ENCODE assay signal across 9 mouse cellular contexts in the genomic region with DNA sequence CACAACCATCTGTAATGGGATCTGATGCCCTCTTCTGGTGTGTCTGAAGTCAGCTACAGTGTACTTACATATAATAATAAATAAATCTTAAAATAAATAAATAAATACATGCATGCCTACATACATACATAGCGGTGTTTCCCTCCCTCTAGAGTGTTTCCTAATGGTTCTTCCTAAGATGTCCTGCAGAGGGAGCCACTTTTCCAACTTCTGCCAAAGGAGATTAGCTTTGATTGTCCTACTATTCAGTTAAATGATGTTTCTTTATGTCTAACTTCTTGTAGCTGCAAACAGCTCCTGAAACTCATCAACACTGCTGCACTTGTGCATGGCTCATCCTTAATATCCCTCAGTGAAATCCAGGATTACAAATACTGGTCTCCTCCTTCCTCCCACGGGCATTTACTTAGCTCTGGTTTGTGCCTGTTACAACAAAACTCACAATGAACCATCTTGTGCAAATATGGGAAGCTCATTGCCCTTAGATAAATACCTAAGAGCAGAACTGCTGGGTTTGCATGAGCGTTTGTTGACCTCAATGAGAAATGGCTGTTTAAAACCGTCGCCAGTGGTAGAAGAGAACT. TPM values are rescaled to one million over a fixed set of nuclear protein-coding genes. Genes with fewer than 3 reads are reported as not detected.
DNase-seq lines count a peak whose midpoint lies in the region; ATAC-seq and TF ChIP-seq lines count a peak whose summit lies in the region.
"Had no signal": no experiment of that assay in that cellular context is flagged by ENCODE, and none has a peak within 500 bp of the region (broad histone marks: within the 10 kb centered on the region; RNA-seq: fewer than 3 reads in every experiment).

No protein-coding gene starts in this region.

- CTCF ChIA-PET in Patski (lab: Charles Lee) = interaction anchor here (0.6 to 2.1 kb wide), 12 partner anchors 9 to 441 kb away, joined by 3 to 10 read pairs (median 3); no protein-coding TSS in a partner anchor

- no peaks in the 10 kb centered on the region for H3K27me3 ChIP-seq in Patski
- H3K27me3 ChIP-seq in forebrain, embryonic 12.5 days = no peaks in the 10 kb centered on the region
- H3K27me3 ChIP-seq: hindbrain, embryonic 15.5 days had no signal

- no peak overlapping the region for H3K27ac ChIP-seq in forebrain, embryonic 12.5 days
- H3K27ac ChIP-seq: hindbrain, embryonic 15.5 days had no signal

- no peak overlapping the region for H3K4me2 ChIP-seq in forebrain, embryonic 12.5 days
- H3K4me2 ChIP-seq: hindbrain, embryonic 15.5 days had no signal

- POLR2A ChIA-PET in Patski (lab: Charles Lee) = interaction anchor here (1.2 kb wide), 1 partner anchor 122 kb away, joined by 7 read pairs; no protein-coding TSS in a partner anchor

- WGBS in forebrain, embryonic 12.5 days = 87% methylated on average over 5 of the region's 5 CpGs

- DNase-seq in adrenal gland, adult (ENCODE audit: inconsistent age in 2 of 2, low spot score in 1 of 2) = peak; percentile 9 to 77
- DNase-seq in adrenal gland, postnatal 4 days (ENCODE audit: low spot score in 2 of 2) = no peak
- peak; percentile 30 to 37 for DNase-seq in kidney, adult 8-10 months
- DNase-seq in kidney, adult 11 months = no peak
- no peak for DNase-seq in Patski (ENCODE audit: low read depth, low spot score)
- DNase-seq in kidney, postnatal 14 days = peak; percentile 54

- H3K4me3 ChIP-seq in forebrain, embryonic 12.5 days (replicated peaks) = no peak overlapping the region
- H3K4me3 ChIP-seq: hindbrain, embryonic 15.5 days had no signal

- TF ChIP-seq CTCF in Patski (IDR thresholded peaks at IDR 0.05) = peak; percentile 57

- H3K4me1 ChIP-seq in forebrain, embryonic 12.5 days = peaks cover 3% of the 10 kb centered on the region; the same call in 1 of the 2 replicates

- in situ Hi-C loops in Patski (cut with MboI; ENCODE audit: low pct_unique_long_range_greater_than_20kb) = loop anchor here (5.0 to 10.0 kb wide), 3 partner anchors 144 to 418 kb away; no protein-coding TSS in a partner anchor

- ATAC-seq in Patski = no peak
- ATAC-seq in megakaryocyte-erythroid progenitor cell, adult 5-6 weeks (replicated peaks; ENCODE audit: low FRiP score, low TSS enrichment, poor library complexity, severe bottlenecking) = no peak
- ATAC-seq in forebrain, embryonic 12.5 days (ENCODE audit: low FRiP score) = no peak

- no peak overlapping the region for H3K9ac ChIP-seq in forebrain, embryonic 12.5 days
- H3K9ac ChIP-seq: hindbrain, embryonic 15.5 days had no signal

- no peaks in the 10 kb centered on the region for H3K36me3 ChIP-seq in forebrain, embryonic 12.5 days (replicated peaks)
- H3K36me3 ChIP-seq: hindbrain, embryonic 15.5 days had no signal

- no peaks in the 10 kb centered on the region for H3K9me3 ChIP-seq in forebrain, embryonic 12.5 days
- H3K9me3 ChIP-seq: hindbrain, embryonic 15.5 days had no signal

RNA-seq across cellular contexts. Expression of a gene that starts 47.5 kb away (rescaled TPM):
- total RNA-seq in adrenal gland, postnatal 4 days (2021) = 10 to 100 TPM; 14.6 to 16.7 TPM
- 16.6 TPM for polyA plus RNA-seq in Patski (2021)
- 18.0 and 20.6 TPM in 2 replicates for total RNA-seq in megakaryocyte-erythroid progenitor cell, adult 5-6 weeks (2014; fragmentation: Nextera tagmentation)
- 6.4 and 10.9 TPM in 2 replicates for total RNA-seq in megakaryocyte-erythroid progenitor cell, adult 5-6 weeks (2017)
- 28.8 and 39.6 TPM in 2 replicates for polyA plus RNA-seq in forebrain, embryonic 12.5 days (2016; fragmentation: Nextera tagmentation; extraction: Ambion mirVana)

Comparison
In these comparisons a context has a peak if more than half of its experiments do, and no peak if none do; other contexts are left out.
1. DNase-seq: peak in adrenal gland, adult (2 of 2), kidney, adult 8-10 months (2 of 2) and kidney, postnatal 14 days (single experiment); none in adrenal gland, postnatal 4 days (0 of 2), kidney, adult 11 months (single experiment) and Patski (single experiment).